Mouse (Mus musculus): Measurements from ENCODE around the gene Srp68. TPM values are rescaled to one million over a fixed set of nuclear protein-coding genes. Genes with fewer than 3 reads are reported as not detected.

The Srp68 gene
- 17.7 and 20.3 TPM in 2 replicates for polyA plus RNA-seq (2012; ENCODE audit: low replicate concordance)

DNA sequence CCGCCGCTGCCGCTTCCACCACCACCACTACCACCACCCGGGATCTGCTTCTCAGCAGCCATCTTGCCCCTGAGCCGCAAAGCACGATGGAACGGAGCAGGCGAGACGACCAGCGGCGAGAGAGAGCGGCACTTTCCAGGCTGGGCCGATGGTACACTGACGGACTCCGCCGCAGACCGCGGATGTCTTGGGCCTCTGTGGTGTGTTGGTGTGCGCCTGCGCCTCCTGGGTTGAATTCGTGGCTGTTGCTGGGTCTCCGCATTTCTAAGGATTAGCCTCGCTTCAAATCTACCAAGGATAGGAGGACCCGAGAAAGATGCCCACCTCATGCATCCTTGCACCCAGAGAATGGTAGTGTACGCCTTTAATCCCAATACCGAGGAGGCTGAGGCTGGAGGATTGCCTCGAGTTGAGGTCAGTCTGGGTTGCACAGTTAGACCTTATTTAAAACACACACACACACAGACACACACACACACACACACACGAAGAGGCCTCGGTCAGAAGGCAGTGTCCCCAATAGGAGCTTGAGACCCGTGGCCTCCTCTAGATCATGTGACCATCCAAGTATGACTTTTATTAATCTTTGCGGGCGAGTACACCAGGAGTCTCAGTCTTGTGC, at the start of gene Srp68:
TSS of gene Srp68 (minus strand) at position 173 of the 622 bp plus-strand sequence.

DNA sequence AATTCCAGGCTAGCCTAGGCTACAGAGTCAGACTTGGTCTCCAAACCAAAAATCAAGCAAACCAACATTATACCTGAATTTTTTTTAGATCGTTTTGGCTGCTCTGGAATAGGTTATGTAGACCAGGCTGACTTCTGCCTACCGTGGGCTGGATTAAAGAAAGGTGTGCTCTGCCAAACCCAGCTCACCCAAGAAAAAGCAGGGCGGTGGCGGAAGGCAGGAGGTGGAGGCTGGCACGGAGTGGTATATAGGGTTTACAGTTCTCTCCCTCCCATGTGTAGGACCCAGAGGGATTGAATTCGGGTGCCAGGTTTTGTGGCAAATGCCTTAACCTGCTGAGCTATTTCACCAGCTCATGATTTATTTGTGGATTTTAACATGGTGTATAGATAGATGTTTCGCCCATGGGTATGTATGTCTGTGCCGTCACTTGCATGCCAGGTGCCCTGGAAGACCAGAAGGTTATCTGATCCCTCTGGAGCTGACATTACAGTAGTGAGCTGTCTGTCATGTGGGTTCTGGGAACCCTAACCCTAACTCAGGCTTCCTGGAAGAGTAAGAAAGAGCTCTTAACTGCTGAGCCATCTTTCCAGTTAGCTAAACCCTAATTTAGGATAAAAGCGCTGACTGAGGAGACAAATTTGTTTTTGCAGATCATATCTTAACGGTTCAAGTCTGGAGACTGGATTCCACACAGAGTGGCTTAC, 33.2 kb upstream of the Srp68 start, which contains the start of gene Exoc7:
TSS of gene Exoc7 (minus strand) at position 215 of the 707 bp plus-strand sequence.

DNA sequence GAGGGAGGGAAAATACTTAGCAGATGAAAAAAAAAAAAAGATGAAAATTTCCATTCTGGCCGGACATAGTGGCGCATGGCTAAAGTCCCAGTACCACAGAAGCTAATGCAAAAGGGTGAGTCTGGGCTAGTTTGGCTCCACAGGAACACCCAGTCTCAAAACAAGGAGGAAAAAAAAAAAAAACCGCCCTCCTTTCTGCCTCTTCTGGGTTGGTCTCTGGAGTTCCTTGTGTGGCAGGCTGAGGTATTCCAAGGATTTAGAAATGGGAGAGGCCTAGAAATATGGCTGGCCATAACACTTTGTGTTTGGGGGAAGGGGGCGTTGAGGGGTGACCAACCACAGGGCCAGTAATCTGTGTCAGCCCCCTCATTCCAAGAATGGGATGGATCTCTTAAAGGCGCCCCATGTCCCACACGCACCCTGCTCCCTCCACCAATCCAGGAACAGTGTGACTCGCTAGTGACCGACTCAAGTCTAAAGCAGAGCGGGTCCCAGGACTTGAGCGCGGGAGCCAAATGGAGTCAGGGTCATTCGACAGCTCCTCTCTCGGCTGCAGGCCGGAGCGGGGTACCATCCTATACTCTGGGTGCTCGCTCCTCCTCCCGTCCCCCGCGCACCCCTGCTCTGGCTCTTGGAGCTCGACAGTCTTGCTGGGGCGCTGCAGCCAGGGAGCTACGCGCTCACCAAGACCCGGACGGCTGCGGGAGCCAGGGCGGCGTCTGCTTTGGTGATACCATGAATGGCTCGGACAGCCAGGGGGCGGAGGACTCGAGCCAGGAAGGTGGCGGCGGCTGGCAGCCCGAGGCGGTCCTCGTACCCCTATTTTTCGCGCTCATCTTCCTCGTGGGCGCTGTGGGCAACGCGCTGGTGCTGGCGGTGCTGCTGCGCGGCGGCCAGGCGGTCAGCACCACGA, 7.0 kb upstream of the Srp68 start, which contains the start of gene Galr2:
TSS of gene Galr2 (plus strand) at position 189 of the 913 bp plus-strand sequence.

DNA sequence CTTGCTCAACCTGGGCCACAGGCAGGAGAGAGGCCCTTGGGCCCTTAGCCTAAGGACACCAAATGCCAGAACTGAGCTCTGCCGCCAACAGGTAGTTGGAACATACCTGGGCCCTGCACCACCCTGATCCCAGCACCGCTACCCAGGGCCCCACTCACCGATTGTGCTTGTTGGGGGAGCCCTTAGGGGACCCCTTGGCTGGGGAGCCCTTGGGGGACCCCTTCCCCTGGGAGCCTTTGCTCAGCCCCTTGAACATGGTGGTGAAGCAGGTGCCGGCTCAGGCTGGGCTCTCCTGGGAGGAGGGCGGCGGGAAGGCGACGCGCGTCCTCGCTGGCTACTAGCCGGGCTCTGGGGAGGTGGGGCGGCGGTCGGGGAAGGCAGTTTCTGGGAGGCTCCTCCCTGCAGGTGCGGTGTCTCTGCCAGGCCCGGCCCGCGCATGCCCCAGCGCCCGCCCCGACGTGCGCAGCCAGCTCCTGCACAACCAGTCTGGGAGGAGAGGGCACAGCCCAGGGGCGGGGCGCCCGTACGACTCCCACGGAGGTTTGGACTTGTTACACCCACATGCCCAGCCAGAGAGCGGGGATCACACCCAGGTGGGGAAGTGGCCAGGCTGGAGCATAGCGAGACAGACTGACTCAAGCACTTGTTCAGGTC, 36.1 kb downstream of the Srp68 start, which contains the start of gene Evpl:
TSS of gene Evpl (minus strand) at position 336 of the 654 bp plus-strand sequence.

DNA sequence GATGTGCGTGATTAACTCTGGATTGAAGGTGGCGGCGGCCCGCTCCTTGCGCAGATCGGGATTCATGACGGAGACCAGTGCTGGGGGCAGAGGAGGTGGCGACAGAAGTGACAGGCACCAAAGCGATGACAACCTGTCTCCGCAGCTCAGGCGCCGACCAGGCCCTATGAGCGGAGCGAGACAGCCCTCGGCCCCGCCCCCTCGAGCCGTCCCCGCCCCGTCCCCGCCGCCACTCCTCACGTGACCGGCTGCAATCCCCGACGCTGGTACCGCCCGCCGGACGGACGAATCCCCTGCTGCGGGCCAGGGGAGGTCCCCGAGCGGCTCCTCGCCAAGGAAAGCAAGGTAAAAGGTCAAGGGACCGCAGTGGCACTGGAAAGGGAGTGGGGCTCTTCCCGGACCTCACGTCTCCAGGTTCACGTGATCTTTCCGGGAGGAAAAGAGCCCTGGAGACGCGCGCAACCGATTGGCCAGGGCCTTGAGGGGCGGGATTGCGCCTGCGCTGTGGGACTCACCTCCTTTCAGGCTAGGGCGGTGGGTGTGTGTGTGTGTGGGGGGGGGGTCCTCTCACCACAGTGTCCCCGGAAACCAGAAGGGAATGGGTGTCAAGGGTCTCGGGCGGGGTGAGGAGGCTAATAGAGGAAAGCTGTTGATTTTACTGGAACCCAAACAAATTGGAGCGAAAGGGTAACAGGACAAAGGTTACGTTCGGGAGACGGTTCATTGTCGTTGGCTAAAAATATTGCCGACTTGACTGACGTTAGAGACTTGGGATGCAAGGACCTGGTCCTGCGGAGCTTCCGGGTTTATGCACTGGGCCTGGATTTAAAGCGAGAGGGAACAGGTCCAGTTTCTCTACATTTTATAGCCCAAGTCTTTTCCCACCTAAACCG, 75.1 kb downstream of the Srp68 start, which contains the start of the genes Ten1 and Acox1:
TSS of gene Ten1 (plus strand) at position 217 of the 893 bp plus-strand sequence.
TSS of gene Acox1 (minus strand) at position 407 of the 893 bp plus-strand sequence.

Other genes with a start within 250 kb of the Srp68 start
- gene H3f3b, start 246.3 kb downstream of the Srp68 start, polyA plus RNA-seq (2012; ENCODE audit: low replicate concordance), result 458 and 1,037 TPM in 2 replicates
- gene Unk, start 243.9 kb downstream of the Srp68 start, polyA plus RNA-seq (2012; ENCODE audit: low replicate concordance), result 65.3 and 71.0 TPM in 2 replicates
- 139 and 389 TPM in 2 replicates for gene Unc13d, start 196.3 kb downstream of the Srp68 start, polyA plus RNA-seq (2012; ENCODE audit: low replicate concordance)
- gene Wbp2, start 187.2 kb downstream of the Srp68 start, polyA plus RNA-seq (2012; ENCODE audit: low replicate concordance), result 508 and 688 TPM in 2 replicates
- 5.8 and 8.8 TPM in 2 replicates for gene Trim47, start 147.0 kb downstream of the Srp68 start, polyA plus RNA-seq (2012; ENCODE audit: low replicate concordance)
- gene Trim65, start 143.1 kb downstream of the Srp68 start, polyA plus RNA-seq (2012; ENCODE audit: low replicate concordance), result 10.8 and 13.2 TPM in 2 replicates
- 62.8 and 112 TPM in 2 replicates for gene Mrpl38, start 135.3 kb downstream of the Srp68 start, polyA plus RNA-seq (2012; ENCODE audit: low replicate concordance)
- 14.2 and 19.6 TPM in 2 replicates for gene Fbf1, start 106.1 kb downstream of the Srp68 start, polyA plus RNA-seq (2012; ENCODE audit: low replicate concordance)
- gene Ten1, start 75.4 kb downstream of the Srp68 start, polyA plus RNA-seq (2012; ENCODE audit: low replicate concordance), result 97.8 and 110 TPM in 2 replicates
- 2.6 and 2.8 TPM in 2 replicates for gene Acox1, start 75.2 kb downstream of the Srp68 start, polyA plus RNA-seq (2012; ENCODE audit: low replicate concordance)
- 0.19 and 0.62 TPM in 2 replicates for gene Evpl, start 36.1 kb downstream of the Srp68 start, polyA plus RNA-seq (2012; ENCODE audit: low replicate concordance)
- gene Galr2, start 6.7 kb upstream of the Srp68 start, polyA plus RNA-seq (2012; ENCODE audit: low replicate concordance), result not detected in 2 replicates
- 16.1 and 18.5 TPM in 2 replicates for gene Exoc7, start 33.0 kb upstream of the Srp68 start, polyA plus RNA-seq (2012; ENCODE audit: low replicate concordance)
- 0.47 and 0.99 TPM in 2 replicates for gene Foxj1, start 61.2 kb upstream of the Srp68 start, polyA plus RNA-seq (2012; ENCODE audit: low replicate concordance)
- 10.1 and 26.1 TPM in 2 replicates for gene Rnf157, start 138.8 kb upstream of the Srp68 start, polyA plus RNA-seq (2012; ENCODE audit: low replicate concordance)
- gene Ubald2, start 159.9 kb upstream of the Srp68 start, polyA plus RNA-seq (2012; ENCODE audit: low replicate concordance), result 297 and 674 TPM in 2 replicates
- gene Qrich2, start 192.0 kb upstream of the Srp68 start, polyA plus RNA-seq (2012; ENCODE audit: low replicate concordance), result not detected in 2 replicates
- 44.6 and 120 TPM in 2 replicates for gene Prpsap1, start 220.0 kb upstream of the Srp68 start, polyA plus RNA-seq (2012; ENCODE audit: low replicate concordance)